Mouse (Mus musculus): ENCODE measurements around the gene Castor1.
A peak's percentile ranks its signal among the peaks of the same experiment; 100 is the strongest.
"Not testable (repeated sequence)": the region's sequence is repeated elsewhere in the genome, so short reads cannot be mapped to it uniquely, and the experiment has no call there.

Gene Castor1

GRCm38 (mm10) chr11:4217914-4218629 lies at the start of gene Castor1:
Castor1 (plus strand) TSS chr11:4218225.
- peak; percentile 16 for DNase-seq (ENCODE audit: low read depth, low spot score)

- DNase-seq (ENCODE audit: low read depth, low spot score) = no peak
These were observed 43.4 kb upstream of the Castor1 start for GRCm38 (mm10) chr11:4174586-4174985.

GRCm38 (mm10) chr11:4177716-4178115 lies 40.3 kb upstream of the Castor1 start:
- DNase-seq (ENCODE audit: low read depth, low spot score) = no peak

- DNase-seq (ENCODE audit: low read depth, low spot score) = no peak
These were observed 36.0 kb upstream of the Castor1 start for GRCm38 (mm10) chr11:4182061-4182460.

- no peak for DNase-seq (ENCODE audit: low read depth, low spot score)
These were observed 34.5 kb upstream of the Castor1 start for GRCm38 (mm10) chr11:4183511-4183910.

- no peak for DNase-seq (ENCODE audit: low read depth, low spot score)
These were observed 33.6 kb upstream of the Castor1 start for GRCm38 (mm10) chr11:4184251-4184952.

- not testable (repeated sequence) for DNase-seq (ENCODE audit: low read depth, low spot score)
These were observed 32.5 kb upstream of the Castor1 start for GRCm38 (mm10) chr11:4185480-4185879.

GRCm38 (mm10) chr11:4186486-4187317 lies 31.3 kb upstream of the Castor1 start, which contains the start of gene Tbc1d10a:
Tbc1d10a (plus strand) TSS chr11:4186789.
- peak; percentile 92 for DNase-seq (ENCODE audit: low read depth, low spot score)

GRCm38 (mm10) chr11:4187318-4187700 lies 30.7 kb upstream of the Castor1 start:
- no peak for DNase-seq (ENCODE audit: low read depth, low spot score)

- no peak for DNase-seq (ENCODE audit: low read depth, low spot score)
These were observed 28.8 kb upstream of the Castor1 start for GRCm38 (mm10) chr11:4189182-4189581.

GRCm38 (mm10) chr11:4190677-4191076 lies 27.3 kb upstream of the Castor1 start:
- DNase-seq (ENCODE audit: low read depth, low spot score) = no peak

GRCm38 (mm10) chr11:4192757-4193156 lies 25.3 kb upstream of the Castor1 start:
- no peak for DNase-seq (ENCODE audit: low read depth, low spot score)

GRCm38 (mm10) chr11:4193420-4193819 lies 24.6 kb upstream of the Castor1 start:
- DNase-seq (ENCODE audit: low read depth, low spot score) = no peak

GRCm38 (mm10) chr11:4195597-4196031 lies 22.4 kb upstream of the Castor1 start:
- no peak for DNase-seq (ENCODE audit: low read depth, low spot score)

- DNase-seq (ENCODE audit: low read depth, low spot score) = no peak
These were observed 21.4 kb upstream of the Castor1 start for GRCm38 (mm10) chr11:4196636-4197035.

- DNase-seq (ENCODE audit: low read depth, low spot score) = no peak
These were observed 20.3 kb upstream of the Castor1 start for GRCm38 (mm10) chr11:4197691-4198090.

- no peak for DNase-seq (ENCODE audit: low read depth, low spot score)
These were observed 15.9 kb upstream of the Castor1 start for GRCm38 (mm10) chr11:4201981-4202700.

GRCm38 (mm10) chr11:4202995-4203704 lies 14.9 kb upstream of the Castor1 start:
- DNase-seq (ENCODE audit: low read depth, low spot score) = no peak

GRCm38 (mm10) chr11:4203705-4204074 lies 14.3 kb upstream of the Castor1 start:
- DNase-seq (ENCODE audit: low read depth, low spot score) = no peak

GRCm38 (mm10) chr11:4205097-4205655 lies 12.8 kb upstream of the Castor1 start:
- no peak for DNase-seq (ENCODE audit: low read depth, low spot score)

- DNase-seq (ENCODE audit: low read depth, low spot score) = no peak
These were observed 12.1 kb upstream of the Castor1 start for GRCm38 (mm10) chr11:4205951-4206350.
